13 mouse cellular contexts compared by ENCODE assay signal in the genomic region with DNA sequence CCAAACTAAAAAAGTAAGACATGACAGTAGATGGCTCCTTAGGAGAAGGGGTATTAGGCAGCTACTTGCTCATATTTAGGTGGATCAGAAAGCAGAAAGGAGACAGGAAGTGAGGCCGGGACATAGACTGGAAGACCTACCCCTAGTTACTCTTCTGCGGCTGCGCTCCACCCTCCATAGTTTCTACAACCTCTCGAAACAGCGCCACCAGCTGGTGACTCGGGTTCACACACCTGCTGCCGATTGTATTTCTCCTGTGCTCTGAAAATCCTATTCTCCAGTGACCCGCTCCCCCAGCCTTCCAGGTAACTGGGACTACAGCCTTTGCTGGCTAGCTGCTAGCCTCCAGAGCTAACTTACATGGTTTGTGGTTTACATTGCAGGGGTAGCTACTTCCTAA. TPM values are rescaled to one million over a fixed set of nuclear protein-coding genes. Genes with fewer than 3 reads are reported as not detected.
DNase-seq lines count a peak whose midpoint lies in the region; ATAC-seq and TF ChIP-seq lines count a peak whose summit lies in the region.
"Had no signal": no experiment of that assay in that cellular context is flagged by ENCODE, and none has a peak within 500 bp of the region (broad histone marks: within the 10 kb centered on the region; RNA-seq: fewer than 3 reads in every experiment).

No protein-coding gene starts in this region.

- 75% methylated on average over 8 of the region's 8 CpGs for WGBS in kidney, adult 2 months
- 58% methylated on average over 8 of the region's 8 CpGs for WGBS in midbrain, embryonic 16.5 days

- peaks cover 5% of the 10 kb centered on the region; the same call in 1 of the 2 replicates for H3K4me1 ChIP-seq in kidney, adult 2 months (ENCODE audit: control insufficient read depth, insufficient read depth, low read length)
- H3K4me1 ChIP-seq in midbrain, embryonic 16.5 days (ENCODE audit: control insufficient read depth, insufficient read depth, low read length) = no peaks in the 10 kb centered on the region
- H3K4me1 ChIP-seq: lung, embryonic 15.5 days had no signal

- no peak for ATAC-seq in midbrain, embryonic 16.5 days

- no peaks in the 10 kb centered on the region for H3K9me3 ChIP-seq in midbrain, embryonic 16.5 days (replicated peaks; ENCODE audit: control insufficient read depth, low read length, poor library complexity, severe bottlenecking)
- H3K9me3 ChIP-seq: lung, embryonic 15.5 days had no signal

- no peak overlapping the region for H3K4me3 ChIP-seq in kidney, adult 2 months (ENCODE audit: insufficient read depth, low read depth, low read length)
- no peak overlapping the region for H3K4me3 ChIP-seq in midbrain, embryonic 16.5 days (ENCODE audit: low read depth, low read length)
- H3K4me3 ChIP-seq: lung, embryonic 15.5 days had no signal

- 0 out of 2 replicates have a peak, but pooled peaks have one; percentile 13 for TF ChIP-seq CTCF in kidney, adult 2 months (conservative IDR thresholded peaks at IDR 0.05; ENCODE audit: insufficient read depth, insufficient read length, low read depth, low read length)

- no peak for TF ChIP-seq POLR2A in kidney, adult 2 months (IDR thresholded peaks at IDR 0.05; ENCODE audit: low read depth, low read length)

- no peak overlapping the region for H3K4me2 ChIP-seq in midbrain, embryonic 16.5 days (ENCODE audit: low read length)
- H3K4me2 ChIP-seq: lung, embryonic 15.5 days had no signal

- H3K36me3 ChIP-seq in kidney, adult 2 months (ENCODE audit: control insufficient read depth, insufficient read depth, low read length) = no peaks in the 10 kb centered on the region
- no peaks in the 10 kb centered on the region for H3K36me3 ChIP-seq in midbrain, embryonic 16.5 days (ENCODE audit: control insufficient read depth, insufficient read depth, low read length)
- H3K36me3 ChIP-seq: lung, embryonic 15.5 days had no signal

- DNase-seq in kidney, adult 2 months = no peak
- no peak for DNase-seq in kidney, adult 9 months
- DNase-seq in right cerebral cortex, postnatal 4 days = peak; percentile 16
- no peak for DNase-seq in right cerebral cortex, adult 2 months (ENCODE audit: low spot score in 2 of 2)
- peak; percentile 55 for DNase-seq in induced T-regulatory cell, adult 2 months (ENCODE audit: low read depth)
- peak; percentile 38 to 41 for DNase-seq in thymus, postnatal 36 days
- no peak for DNase-seq in layer of hippocampus, adult 18-20 months (ENCODE audit: low spot score in 2 of 2)
- DNase-seq: cerebellum, adult 9-10 months had no signal

- no peak overlapping the region for H3K9ac ChIP-seq in midbrain, embryonic 16.5 days (ENCODE audit: low read depth, low read length)
- H3K9ac ChIP-seq: lung, embryonic 15.5 days had no signal

- H3K27me3 ChIP-seq in kidney, adult 2 months (replicated peaks; ENCODE audit: control insufficient read depth, insufficient read depth, low read length) = no peaks in the 10 kb centered on the region
- no peaks in the 10 kb centered on the region for H3K27me3 ChIP-seq in midbrain, embryonic 16.5 days (ENCODE audit: control insufficient read depth, insufficient read depth, low read depth, low read length)
- H3K27me3 ChIP-seq: lung, embryonic 15.5 days had no signal

- no peak overlapping the region; the same call in 1 of the 2 replicates for H3K27ac ChIP-seq in kidney, adult 2 months (ENCODE audit: insufficient read depth, low read depth, low read length)
- H3K27ac ChIP-seq in midbrain, embryonic 16.5 days (ENCODE audit: low read length) = no peak overlapping the region
- H3K27ac ChIP-seq: lung, embryonic 15.5 days had no signal

RNA-seq across cellular contexts. Expression of a gene that starts 16.6 kb away (rescaled TPM):
- polyA plus RNA-seq in kidney, adult 2 months (2012; rRNA removed) = 2.5 and 3.3 TPM in 2 replicates
- polyA plus RNA-seq in midbrain, embryonic 16.5 days (2015; fragmentation: Nextera tagmentation; extraction: Ambion mirVana) = 28.0 and 28.6 TPM in 2 replicates
- 10 to 100 TPM; 14.6 to 15.3 TPM for total RNA-seq in layer of hippocampus, adult 18-20 months (2021)

RNA-seq across cellular contexts. Expression of a gene that starts 37.5 kb away (rescaled TPM):
- not detected in 2 replicates for polyA plus RNA-seq in kidney, adult 2 months (2012; rRNA removed)
- not detected in 2 replicates for polyA plus RNA-seq in midbrain, embryonic 16.5 days (2015; fragmentation: Nextera tagmentation; extraction: Ambion mirVana)
- not detected for total RNA-seq in layer of hippocampus, adult 18-20 months (2021)
- total RNA-seq: hematopoietic stem cell, adult 5-6 weeks; layer of hippocampus, postnatal 14 days had no signal
- polyA plus RNA-seq: lung, embryonic 15.5 days; spleen, adult 2 months had no signal

Comparison
In these comparisons a context has a peak if more than half of its experiments do, and no peak if none do; other contexts are left out.
1. DNase-seq: peak in right cerebral cortex, postnatal 4 days (single experiment), induced T-regulatory cell, adult 2 months (single experiment) and thymus, postnatal 36 days (2 of 2); none in kidney, adult 2 months (single experiment), kidney, adult 9 months (single experiment), right cerebral cortex, adult 2 months (0 of 2) and layer of hippocampus, adult 18-20 months (0 of 2).